Mouse (Mus musculus) myocyte (in vitro differentiated cells): ENCODE measurements at regions not wholly inside any gene's neighbourhood (a gene's known extent, or its start where the extent isn't known, plus 50 kb on each side); places are given as distances from the start of the nearest gene placed in this dataset.

Experiments used
- MYOD1 ChIP-seq, 3 experiments: IDR thresholded peaks; one replicate each; pipeline ENCODE4 v1.6.1; 2011; ENCODE audit warnings: control low read depth in 2 of 3, low read depth in 2 of 3, mild to moderate bottlenecking in 2 of 3, moderate library complexity in 1 of 3; ENCODE audit not compliant: insufficient read length in 2 of 3, control insufficient read depth in 1 of 3
- POLR2A ChIP-seq: IDR thresholded peaks from one replicate; pipeline ENCODE4 v1.6.1; 2011; ENCODE audit warnings: low read depth, mild to moderate bottlenecking, control low read depth, moderate library complexity; ENCODE audit not compliant: insufficient read length

DNA sequence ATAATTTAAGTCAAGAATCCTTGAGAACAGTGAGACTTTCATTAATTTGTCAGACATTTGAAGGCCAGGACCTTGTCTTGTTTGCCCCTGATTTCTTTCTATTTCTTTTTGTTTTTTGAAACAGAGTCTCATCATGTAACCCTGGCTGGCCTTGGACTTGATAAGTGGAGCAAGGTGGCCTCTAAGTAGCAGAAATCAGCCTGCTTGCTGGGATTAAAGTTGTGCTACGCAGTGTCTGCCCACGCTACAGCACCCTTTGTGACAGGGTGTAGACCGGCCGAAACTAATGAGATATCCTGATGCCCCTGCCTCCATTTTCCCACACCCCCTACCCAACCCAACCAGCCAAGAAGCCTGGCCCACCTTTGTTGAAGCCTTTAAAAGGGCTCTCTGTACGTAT lies 108.6 kb downstream of the Gja1 start:
- TF ChIP-seq POLR2A (no peak), MYOD1 (IDR thresholded peaks at IDR 0.05; ENCODE audit: control insufficient read depth in 1 of 3, insufficient read length in 2 of 3, low read depth in 2 of 3) (no peak)
